Mouse (Mus musculus): ENCODE data around the gene Sorcs3.

- TF ChIP-seq MAX (IDR thresholded peaks at IDR 0.05; ENCODE audit: low read depth) (no peak), POLR2AphosphoS2 (IDR thresholded peaks at IDR 0.05; ENCODE audit: insufficient read length, low read depth) (no peak), POLR2A (IDR thresholded peaks at IDR 0.05; ENCODE audit: insufficient read length, low read depth) (no peak), TCF12 (IDR thresholded peaks at IDR 0.05; ENCODE audit: insufficient read depth, poor library complexity, severe bottlenecking) (no peak), CEBPB (IDR thresholded peaks at IDR 0.05; ENCODE audit: insufficient read depth, poor library complexity, severe bottlenecking) (no peak), E2F4 (IDR thresholded peaks at IDR 0.05; ENCODE audit: insufficient read depth) (no peak), USF1 (IDR thresholded peaks at IDR 0.05; ENCODE audit: low read depth) (no peak), TCF3 (IDR thresholded peaks at IDR 0.05; ENCODE audit: insufficient read length, low read depth) (no peak), MYOD1 (IDR thresholded peaks at IDR 0.05; ENCODE audit: control insufficient read depth in 1 of 3, insufficient read length in 2 of 3, low read depth in 2 of 3) (no peak), SRF (IDR thresholded peaks at IDR 0.05; ENCODE audit: control insufficient read depth, insufficient read length, low read depth) (no peak)
Measured at GRCm38 (mm10) chr19:48430328-48430727, 224.5 kb downstream of the Sorcs3 start.
